Mouse (Mus musculus) cortical plate, adult 2 months (tissue): ENCODE results near the gene Prss36. TPM values are rescaled to one million over a fixed set of nuclear protein-coding genes. Genes with fewer than 3 reads are reported as not detected.

ENCODE experiments used
- H3K27ac ChIP-seq: fragments of 200-500 bp; 2 replicates; pipeline ENCODE4 v1.5.1; 2012; ENCODE audit warnings: low read length, control low read depth, inconsistent platforms; ENCODE audit not compliant: insufficient read depth
- H3K4me1 ChIP-seq: fragments of 200-500 bp; 2 replicates; pipeline ENCODE4 v1.6.1; 2011; ENCODE audit warnings: low read length; ENCODE audit not compliant: control insufficient read depth, insufficient read depth
- H3K4me3 ChIP-seq: fragments of 200-500 bp; 2 replicates; pipeline ENCODE4 v1.5.1; 2011; ENCODE audit warnings: mild to moderate bottlenecking, low read length, control low read depth; ENCODE audit not compliant: insufficient read depth
- CTCF ChIP-seq: fragments of 200-500 bp; IDR thresholded peaks from 2 replicates; pipeline ENCODE4 v1.5.1; 2011; ENCODE audit warnings: mild to moderate bottlenecking, control low read depth, low read length; ENCODE audit not compliant: insufficient read depth; ENCODE audit errors: extremely low read depth
- POLR2A ChIP-seq: fragments of 200-500 bp; IDR thresholded peaks from 2 replicates; pipeline ENCODE4 v1.6.1; 2011; ENCODE audit warnings: mild to moderate bottlenecking, low read length, control low read depth; ENCODE audit not compliant: insufficient read depth; ENCODE audit errors: extremely low read depth
- polyA plus RNA-seq: library from polyadenylated mRNA; depleted of rRNA; stranded (reverse); fragments of >200 nt; gene quantifications from 2 replicates; pipeline ENCODE4 v1.2.3, GENCODE M21; 2012; rRNA removed

Gene Prss36
- polyA plus RNA-seq: 17.0 and 17.9 TPM in 2 replicates

DNA sequence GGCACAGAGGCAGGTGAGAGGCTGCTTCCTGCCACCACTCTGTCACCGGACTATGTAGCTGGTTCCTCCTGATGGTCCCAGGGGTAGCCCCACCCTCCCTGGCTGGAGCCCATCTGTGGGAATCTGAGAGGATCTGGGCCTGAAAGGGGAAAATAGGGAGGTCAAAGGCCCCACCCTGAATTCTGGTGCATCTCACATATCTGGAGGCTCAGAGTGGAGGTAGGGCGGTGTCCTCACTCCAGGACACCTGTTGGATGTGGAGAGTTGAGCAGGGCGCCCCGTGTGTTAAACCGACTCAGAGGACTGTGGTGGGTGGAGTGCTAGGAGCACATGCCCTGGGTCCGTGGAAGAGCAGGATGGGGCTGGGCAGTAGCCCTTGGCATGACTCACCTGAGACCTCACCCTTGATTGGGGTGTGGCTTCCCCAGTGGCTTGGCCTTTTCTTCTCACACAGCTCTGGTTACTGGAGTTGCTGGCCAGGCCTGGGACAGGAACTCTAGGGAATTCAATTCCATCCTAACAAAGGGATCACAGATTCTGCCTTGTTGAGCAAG is at the start of gene Prss36:
Gene Prss36, minus strand, starts transcription at position 256 of the 554 bp plus-strand sequence.
- no peaks in the 10 kb centered on the region for H3K4me1 ChIP-seq
- no peak within 1 kb of the TSS for H3K27ac ChIP-seq
- TF ChIP-seq POLR2A: no peak
- no peak for TF ChIP-seq CTCF
- H3K4me3 ChIP-seq: no peak within 1 kb of the TSS

DNA sequence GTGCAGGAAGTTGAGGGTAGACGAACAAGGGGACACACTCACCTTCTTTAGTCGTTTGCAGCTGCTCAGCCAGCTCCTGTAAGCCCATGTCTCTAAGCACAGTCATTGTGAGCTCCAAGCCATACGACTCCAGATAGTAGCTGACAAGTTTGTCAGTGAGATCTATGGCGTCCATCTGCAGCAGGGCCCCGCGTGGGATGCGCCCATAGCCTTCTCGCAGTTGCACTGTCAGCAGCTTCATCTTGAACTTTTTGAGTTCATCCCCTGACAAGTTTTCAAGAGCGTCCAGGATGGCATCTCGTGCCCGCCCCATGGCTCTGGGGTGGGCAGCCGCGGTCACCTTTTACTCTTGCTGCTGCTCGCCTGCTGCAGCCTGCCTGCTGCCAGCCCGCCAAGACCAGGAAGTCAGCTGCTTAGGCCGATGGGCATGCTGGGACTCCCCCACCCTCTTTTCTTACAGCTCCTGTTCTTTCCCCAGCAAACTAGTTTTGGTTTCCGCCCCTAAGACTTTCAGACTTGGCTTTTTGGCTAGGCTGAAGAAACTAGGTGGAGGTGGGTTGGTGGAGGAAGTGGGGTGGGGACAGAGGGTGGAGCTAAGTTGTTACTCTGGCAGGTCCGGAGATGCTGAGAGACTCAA is 46.9 kb upstream of the Prss36 start, which contains the start of gene Pycard:
Gene Pycard, minus strand, starts transcription at position 527 of the 637 bp plus-strand sequence.
- no peak for TF ChIP-seq POLR2A
- TF ChIP-seq CTCF: no peak

DNA sequence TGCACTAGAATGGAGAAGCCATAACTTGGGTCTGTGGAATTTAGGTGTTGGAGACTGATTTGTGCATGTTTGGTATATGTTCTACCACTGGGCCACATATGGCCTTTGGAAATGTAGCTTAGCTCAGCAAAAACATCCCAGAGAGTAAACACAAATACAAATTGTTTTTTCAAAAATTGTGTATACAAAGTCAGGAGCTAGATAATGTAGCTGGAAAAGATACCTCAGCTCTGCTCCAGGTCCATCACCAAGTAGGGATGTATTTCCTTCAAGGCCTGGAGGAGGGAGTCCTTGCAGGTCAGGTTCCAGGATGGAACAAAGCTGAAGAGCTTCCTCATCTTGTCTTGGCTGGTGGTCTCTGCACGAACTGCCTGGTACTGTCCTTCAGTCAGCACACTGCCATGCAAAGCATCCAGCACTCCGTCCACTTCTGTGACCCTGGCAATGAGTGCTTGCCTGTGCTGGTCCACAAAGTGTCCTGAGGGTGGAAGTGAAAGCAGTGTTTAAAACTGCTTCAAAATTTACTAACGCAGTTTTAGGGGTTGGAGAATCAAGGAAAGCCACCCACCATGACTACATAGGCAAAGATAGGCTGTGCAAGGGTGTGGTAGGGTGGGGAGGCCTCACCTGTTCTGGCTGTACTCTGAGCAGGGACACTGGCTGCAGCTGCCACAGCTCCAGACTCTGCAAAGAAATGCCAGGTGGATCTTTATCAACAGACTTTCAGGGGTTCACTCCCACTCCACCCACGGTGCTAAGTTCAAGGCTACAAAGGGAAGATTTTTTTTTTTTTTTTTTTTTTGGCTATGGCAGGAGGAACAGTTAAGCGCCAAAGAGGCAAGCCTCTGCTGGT is 46.2 kb upstream of the Prss36 start:
- TF ChIP-seq CTCF: no peak
- no peak for TF ChIP-seq POLR2A
- Histone ChIP-seq H3K27ac (no peak overlapping the region), H3K4me3 (no peak overlapping the region), H3K4me1 (peaks cover 4% of the 10 kb centered on the region; the same call in 1 of the 2 replicates)

More for the DNA sequence above, 46.9 kb upstream of the Prss36 start, which contains the start of gene Pycard:
- H3K27ac ChIP-seq: no peak within 1 kb of the TSS
- peaks cover 4% of the 10 kb centered on the region; the same call in 1 of the 2 replicates for H3K4me1 ChIP-seq
- H3K4me3 ChIP-seq: no peak within 1 kb of the TSS

DNA sequence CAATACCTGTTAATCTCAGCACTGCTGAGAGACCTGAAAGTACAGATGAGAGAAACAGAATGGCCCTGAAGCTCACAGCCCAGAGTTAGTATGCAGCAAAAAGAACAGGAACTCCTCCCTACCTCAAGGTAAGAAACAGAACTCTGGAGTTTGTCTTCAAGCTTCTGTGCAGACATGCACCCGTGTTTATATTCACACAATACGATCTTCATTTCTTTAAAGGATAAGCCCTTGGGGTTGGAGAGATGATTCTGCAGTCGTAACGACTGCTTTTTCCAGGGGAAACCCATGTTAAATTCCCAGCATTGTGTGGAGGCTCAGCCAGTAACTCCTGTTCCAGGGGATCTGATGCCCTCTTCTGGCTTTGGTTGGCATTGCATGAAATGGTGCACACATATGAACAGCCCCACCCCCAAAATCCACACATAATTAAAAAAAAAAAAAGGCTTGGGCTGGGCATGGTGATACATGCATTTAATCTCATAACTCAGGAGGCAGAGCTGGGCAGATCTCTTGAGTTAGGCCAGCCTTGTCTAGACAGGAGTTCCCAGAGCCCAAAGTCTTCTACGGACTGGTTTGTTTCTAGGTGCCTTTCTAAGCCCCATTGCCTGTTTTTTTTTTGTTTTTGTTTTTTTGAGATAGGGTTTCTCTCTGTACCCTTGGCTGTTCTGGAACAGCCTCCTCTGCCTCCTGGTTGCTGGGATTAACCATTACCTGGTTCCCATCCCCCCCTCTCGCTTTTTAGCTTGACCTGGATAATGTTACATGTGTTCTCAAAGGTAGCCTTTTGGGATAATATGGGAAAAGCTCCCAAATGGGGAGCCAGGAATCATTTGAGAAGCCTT is 45.3 kb upstream of the Prss36 start:
- no peak overlapping the region for H3K4me3 ChIP-seq
- TF ChIP-seq POLR2A (no peak), CTCF (peak; percentile 53)
- H3K27ac ChIP-seq: no peak overlapping the region
- peaks cover 4% of the 10 kb centered on the region; the same call in 1 of the 2 replicates for H3K4me1 ChIP-seq

DNA sequence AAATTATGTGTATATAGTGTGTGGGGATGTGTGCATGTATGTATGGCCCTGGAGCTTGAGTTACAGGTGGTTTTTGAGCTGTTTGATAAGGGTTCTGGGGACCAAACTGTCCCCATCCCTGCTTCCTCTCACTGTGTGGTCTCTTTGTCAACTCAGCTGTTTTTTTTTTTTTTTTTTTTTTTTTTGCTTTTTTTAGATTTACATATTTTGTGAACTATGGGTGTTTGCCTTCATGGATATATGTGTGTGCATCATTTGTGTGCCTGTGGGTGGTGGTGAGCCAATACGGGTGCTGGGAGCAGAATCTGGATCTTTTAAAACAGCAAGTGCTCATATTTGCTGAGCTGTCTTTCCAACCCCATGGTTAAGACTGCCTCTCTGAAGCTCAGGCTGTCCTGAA is 42.4 kb upstream of the Prss36 start:
- no peak overlapping the region for H3K4me3 ChIP-seq
- TF ChIP-seq POLR2A: no peak
- TF ChIP-seq CTCF: no peak
- H3K4me1 ChIP-seq: peaks cover 4% of the 10 kb centered on the region; the same call in 1 of the 2 replicates
- H3K27ac ChIP-seq: no peak overlapping the region

DNA sequence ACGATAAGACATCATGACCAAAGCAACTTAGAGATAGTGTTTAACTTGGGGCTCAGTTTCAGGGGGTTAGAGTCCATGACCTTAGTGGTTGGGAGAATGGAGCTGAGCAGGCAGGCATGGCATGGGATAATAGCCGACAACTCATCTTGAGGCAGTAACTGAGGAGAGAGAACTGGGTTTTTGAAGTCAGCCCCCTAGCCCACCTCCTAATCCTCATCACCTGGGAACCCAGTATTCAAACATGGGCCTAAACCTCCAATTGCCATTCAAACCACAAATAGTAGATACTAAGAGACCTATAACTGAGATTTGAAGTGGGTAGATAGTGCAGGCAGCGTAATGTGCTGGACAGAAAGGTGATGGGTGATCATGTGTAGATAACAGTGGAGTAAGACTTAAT is 34.1 kb upstream of the Prss36 start:
- no peak overlapping the region for H3K4me3 ChIP-seq
- H3K4me1 ChIP-seq: no peaks in the 10 kb centered on the region
- no peak for TF ChIP-seq CTCF
- no peak for TF ChIP-seq POLR2A
- H3K27ac ChIP-seq: no peak overlapping the region

DNA sequence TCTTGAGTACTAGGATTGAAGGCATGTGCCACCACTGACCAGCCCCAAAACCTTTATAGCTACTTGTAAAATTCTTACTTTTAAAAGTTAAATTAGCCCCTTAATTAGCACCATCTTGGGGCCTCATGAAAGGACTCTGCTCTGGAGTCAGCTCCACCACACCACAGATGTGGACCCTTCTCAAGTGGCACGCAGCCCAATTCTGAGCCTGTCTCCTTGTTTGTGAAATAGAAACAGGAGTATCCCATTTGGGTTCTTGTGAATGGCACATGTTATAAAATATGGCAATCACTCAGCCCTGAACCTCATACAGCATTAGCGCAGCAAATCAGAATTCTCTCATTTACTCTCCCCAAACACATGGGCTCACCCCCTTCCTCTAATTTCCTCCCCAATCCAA is 32.3 kb upstream of the Prss36 start:
- no peak overlapping the region for H3K4me3 ChIP-seq
- TF ChIP-seq CTCF: no peak
- no peak for TF ChIP-seq POLR2A
- no peaks in the 10 kb centered on the region for H3K4me1 ChIP-seq
- no peak overlapping the region for H3K27ac ChIP-seq

DNA sequence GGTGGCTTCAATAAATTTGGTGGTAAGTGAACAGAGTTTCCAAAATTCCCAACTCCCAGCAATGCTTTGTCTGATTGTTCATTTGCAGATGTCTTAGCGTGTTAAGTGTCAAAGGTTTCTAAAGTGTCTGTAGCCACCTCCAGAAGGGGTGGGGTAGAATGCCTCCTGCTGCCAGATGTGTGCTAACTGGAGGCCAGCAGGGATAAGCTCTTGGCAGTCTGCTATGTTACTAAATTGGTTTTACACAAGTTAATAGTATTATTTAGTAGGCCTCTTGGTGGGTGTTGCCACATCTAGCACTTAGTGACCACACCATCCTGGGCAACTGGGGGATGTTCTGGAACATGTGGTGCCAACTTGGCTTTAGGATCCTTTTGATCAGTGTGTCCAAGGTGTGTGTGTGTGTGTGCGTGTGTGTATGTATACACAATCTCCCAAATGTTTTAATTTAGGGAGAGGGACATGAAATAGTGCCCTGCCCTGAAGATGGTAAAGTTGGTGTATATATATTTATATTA is 27.9 kb upstream of the Prss36 start:
- H3K4me1 ChIP-seq: peaks cover 2% of the 10 kb centered on the region; the same call in 1 of the 2 replicates
- no peak overlapping the region for H3K4me3 ChIP-seq
- TF ChIP-seq CTCF (no peak), POLR2A (no peak)
- no peak overlapping the region for H3K27ac ChIP-seq
